Mouse (Mus musculus): ENCODE measurements around the gene Tbx1. TPM values are rescaled to one million over a fixed set of nuclear protein-coding genes. Genes with fewer than 3 reads are reported as not detected.
A peak's percentile ranks its signal among the peaks of the same experiment; 100 is the strongest.

The Tbx1 gene
- total RNA-seq, 2 experiments from 2014 or later: 1.4 to 1.5 TPM

DNA sequence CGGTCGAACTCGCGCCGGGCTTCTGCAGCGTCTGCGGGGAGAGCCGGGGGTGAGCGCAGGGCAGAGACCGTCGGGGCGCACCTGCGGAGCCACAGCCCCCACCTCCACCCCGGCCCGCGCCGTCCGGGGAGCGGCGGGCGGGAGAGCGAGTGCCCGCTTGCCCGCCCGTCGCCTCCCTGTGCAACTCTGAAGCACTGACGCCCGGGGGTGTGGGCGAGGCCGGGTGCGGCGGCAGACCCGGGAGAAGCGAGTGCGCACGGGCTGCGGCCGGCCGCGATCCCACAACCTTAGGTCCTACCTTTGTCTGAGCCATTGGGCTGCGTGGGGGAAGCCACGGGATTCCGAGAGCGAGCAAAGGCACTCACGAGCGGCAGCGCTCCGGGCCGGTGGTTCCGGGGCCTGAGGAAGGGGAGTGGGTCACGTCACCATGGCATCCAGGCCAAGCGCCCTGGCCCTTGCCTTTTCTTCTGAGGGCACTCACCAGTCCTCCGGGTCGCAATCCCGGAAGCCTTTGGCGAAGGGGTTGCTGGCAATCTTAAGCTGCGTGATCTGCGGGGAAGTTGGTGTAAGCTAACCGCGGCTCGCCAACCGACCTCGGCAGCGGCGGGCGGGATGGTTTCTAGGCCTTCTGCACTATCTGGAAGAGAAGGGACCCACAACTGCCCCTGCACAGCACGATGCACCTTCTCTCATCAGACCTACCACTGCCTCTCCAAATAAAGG, 7.9 kb downstream of the Tbx1 start:
- no peak overlapping the region for H3K27ac ChIP-seq
- DNase-seq (ENCODE audit: low spot score in 2 of 2): no peak
- no peak for TF ChIP-seq CTCF (conservative IDR thresholded peaks at IDR 0.05)
- peak overlapping the region; percentile 46; the same call in 1 of the 2 replicates for H3K4me3 ChIP-seq

DNA sequence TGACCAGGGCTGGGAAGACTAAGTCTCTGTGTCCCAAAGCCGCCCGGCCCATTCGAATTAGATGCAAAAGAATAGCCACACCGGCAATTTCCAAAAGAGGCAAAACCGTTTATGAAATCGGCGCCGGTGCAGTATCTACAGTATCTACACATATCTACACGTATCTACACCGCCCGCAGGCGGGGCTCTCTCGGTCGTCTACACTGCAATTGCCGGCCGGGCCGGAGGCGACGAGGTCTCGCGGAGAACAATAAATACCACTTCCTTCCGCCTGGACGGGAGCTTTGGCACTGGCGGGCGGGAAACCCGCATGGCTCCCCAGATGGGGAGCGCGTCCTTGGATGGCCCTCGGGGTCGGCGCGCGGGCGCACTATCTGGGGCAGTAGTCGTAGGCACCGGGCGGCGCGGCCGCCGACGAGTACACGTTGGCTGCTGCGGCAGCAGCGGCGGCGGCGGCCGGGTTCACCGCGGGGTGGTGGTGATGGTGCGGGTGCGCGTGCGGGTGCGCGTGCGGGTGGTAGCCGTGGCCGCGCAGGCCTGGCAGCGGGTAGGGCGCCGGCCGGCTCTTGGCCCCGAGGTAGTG, 8.8 kb downstream of the Tbx1 start:
- peak overlapping the region; percentile 46 for H3K4me3 ChIP-seq
- no peak for DNase-seq (ENCODE audit: low spot score in 2 of 2)
- H3K27ac ChIP-seq: no peak overlapping the region
- TF ChIP-seq CTCF (conservative IDR thresholded peaks at IDR 0.05): no peak

DNA sequence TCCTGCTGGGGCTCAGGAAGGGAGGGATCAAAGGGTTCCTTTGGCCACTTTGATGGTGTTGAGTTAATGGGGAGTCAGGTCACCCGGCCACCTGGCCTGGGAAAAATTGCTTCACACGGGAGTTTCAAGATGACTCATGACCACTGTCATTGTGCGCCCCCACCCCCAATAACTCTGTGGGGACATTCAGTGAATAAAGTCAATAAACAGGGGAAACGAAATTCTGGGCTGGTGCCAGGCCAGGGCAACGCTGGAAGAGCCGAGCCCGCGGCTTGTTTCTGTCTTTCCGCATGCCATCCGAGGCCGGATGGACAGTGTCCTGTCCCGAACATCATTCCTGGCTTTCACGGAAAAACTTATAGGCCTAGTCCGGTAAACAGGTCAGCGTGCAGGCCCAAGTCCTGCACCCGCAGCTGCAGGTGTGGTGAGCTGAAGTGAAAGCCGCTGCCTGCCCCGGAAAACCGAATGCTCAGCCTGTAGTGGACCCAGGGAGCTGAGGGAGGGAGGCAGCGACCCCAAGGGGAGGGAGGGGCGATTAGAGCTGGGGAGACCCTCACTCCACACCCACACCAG, 9.3 kb downstream of the Tbx1 start:
- TF ChIP-seq CTCF (conservative IDR thresholded peaks at IDR 0.05): no peak
- no peak for DNase-seq (ENCODE audit: low spot score in 2 of 2)
- peak overlapping the region; percentile 46 for H3K4me3 ChIP-seq
- no peak overlapping the region for H3K27ac ChIP-seq

DNA sequence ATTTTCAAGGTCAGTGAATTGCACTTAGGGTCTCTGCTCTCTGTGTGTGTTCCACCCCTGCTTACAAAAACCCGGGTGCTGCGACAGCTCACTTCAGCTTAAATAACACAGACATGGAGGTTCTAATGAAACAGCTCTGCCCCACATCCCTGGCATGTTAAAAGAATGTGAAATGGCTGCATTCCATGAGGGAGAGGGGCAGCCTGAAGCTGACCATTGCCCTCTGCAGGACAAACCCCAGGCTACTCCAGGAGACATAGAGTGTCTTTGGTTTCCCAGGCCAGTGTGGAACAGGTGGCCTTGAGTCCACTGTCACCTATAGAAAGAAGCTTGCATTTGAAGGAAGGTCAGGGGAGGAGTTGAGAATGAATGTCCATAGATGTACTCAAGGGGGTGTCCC, 10.1 kb downstream of the Tbx1 start:
- no peak; the same call in 1 of the 2 replicates for TF ChIP-seq CTCF (conservative IDR thresholded peaks at IDR 0.05)
- Histone ChIP-seq H3K27ac (no peak overlapping the region), H3K4me3 (no peak overlapping the region)
- no peak for DNase-seq (ENCODE audit: low spot score in 2 of 2)

DNA sequence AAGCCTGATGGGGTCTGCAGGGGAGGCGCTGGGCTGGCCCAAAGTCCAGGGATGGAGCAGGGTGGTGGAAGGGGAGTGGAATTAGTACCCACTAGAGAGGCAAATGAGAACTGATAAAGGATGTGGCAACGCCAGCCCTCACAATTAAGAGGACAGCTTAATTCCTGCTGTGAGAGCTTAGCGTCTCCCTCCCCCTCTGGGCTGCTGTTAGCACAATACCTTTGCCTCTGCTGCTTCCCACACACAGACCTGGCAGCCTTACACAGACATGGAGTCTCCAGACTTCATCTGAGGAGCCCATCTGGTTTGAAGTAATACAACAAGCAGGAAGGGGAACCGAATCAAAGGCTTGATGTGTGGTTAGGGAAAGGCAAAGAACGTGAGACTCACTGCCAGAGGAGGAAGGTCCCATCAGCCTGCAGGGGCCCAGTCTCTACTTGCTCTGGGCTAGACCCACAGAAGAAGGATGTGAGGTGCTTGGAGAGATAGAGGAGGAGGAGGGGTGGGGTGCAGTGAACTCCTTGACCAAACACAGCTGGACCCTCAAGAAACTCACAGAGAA, 12.8 kb downstream of the Tbx1 start:
- DNase-seq (ENCODE audit: low spot score in 2 of 2): no peak
- Histone ChIP-seq H3K4me3 (no peak overlapping the region), H3K27ac (no peak overlapping the region)
- TF ChIP-seq CTCF (conservative IDR thresholded peaks at IDR 0.05): no peak

DNA sequence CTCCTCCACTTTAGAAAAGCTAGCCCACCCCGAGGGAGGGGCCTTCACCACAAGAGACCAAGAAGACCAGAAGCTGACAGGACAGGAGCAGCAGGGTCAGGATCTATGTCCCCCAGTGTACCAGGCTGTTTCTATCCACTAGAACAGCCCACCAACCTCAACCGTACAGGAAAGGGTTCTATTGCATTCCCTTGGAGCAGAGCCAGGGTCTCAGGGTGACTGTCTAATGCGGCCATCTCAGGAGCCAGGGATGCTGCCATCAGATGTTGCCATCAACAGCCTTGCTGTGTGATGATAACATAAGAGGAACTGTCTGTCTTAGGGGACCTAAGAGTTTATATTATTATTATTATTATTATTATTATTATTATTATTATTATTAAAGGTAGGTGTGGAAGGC, 13.4 kb downstream of the Tbx1 start:
- Histone ChIP-seq H3K4me3 (no peak overlapping the region), H3K27ac (no peak overlapping the region)
- DNase-seq (ENCODE audit: low spot score in 2 of 2): no peak
- TF ChIP-seq CTCF (conservative IDR thresholded peaks at IDR 0.05): no peak

DNA sequence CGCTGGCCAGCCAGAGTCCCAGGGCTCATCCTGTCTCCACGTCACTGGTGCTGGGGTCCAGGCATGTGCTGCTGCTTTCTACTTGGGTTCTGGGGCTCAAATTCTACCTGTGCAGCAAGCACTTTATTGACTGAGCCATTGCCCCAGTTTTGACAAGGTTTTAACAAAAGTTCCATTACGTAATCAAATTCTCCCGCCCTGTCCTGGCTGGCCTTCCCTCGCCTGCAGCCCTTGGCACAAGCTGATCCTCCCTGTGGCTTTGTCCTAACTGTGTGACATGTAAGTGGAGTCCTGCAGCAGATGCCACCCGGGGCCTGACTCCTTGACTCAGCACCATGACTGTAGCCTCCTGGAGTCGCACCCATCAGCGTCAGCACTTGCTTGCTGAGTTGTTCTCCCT, 16.3 kb downstream of the Tbx1 start:
- no peak for DNase-seq (ENCODE audit: low spot score in 2 of 2)
- Histone ChIP-seq H3K27ac (no peak overlapping the region), H3K4me3 (no peak overlapping the region)
- TF ChIP-seq CTCF (conservative IDR thresholded peaks at IDR 0.05): no peak

DNA sequence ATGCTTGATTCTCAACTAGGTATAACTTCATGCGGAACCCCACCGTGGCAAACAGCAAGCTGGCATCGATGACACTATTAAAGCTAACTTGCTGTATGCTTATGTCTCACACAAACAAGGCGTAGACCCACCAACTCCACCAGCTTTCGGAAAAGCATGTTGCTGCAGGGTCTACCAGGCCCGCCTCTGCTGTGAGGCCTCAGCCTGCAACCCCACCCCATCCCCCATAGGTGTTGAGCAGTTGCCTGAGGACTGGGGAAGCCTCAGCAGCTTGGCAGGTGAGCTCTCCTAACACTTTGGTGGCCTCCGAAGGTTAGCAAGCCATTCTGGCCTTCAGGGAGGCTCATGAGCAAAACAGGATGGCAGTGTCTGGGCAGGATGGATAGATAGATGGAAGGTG, 21.9 kb downstream of the Tbx1 start:
- Histone ChIP-seq H3K4me3 (no peak overlapping the region), H3K27ac (no peak overlapping the region)
- DNase-seq (ENCODE audit: low spot score in 2 of 2): no peak
- TF ChIP-seq CTCF (conservative IDR thresholded peaks at IDR 0.05): no peak

DNA sequence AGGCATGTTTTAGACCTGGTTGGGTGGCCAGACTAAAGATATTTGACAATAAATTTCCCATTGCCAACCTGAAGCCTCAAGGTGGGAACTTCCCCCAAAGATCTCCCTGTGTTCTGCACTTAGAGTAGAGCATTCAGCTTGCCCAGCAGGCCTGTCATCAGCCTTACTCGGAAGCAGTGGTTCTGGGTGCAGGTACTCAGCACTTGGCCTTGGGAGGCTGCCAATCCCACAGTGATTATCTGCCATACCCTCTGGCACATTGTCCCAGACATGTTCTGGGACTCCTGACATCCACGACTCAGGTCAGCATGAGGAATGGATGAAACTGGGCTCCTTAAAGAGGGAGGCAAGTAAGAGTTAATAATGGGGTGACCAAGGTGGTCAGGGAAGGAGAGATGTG, 26.0 kb downstream of the Tbx1 start:
- TF ChIP-seq CTCF (conservative IDR thresholded peaks at IDR 0.05): no peak
- no peak for DNase-seq (ENCODE audit: low spot score in 2 of 2)
- Histone ChIP-seq H3K4me3 (no peak overlapping the region), H3K27ac (no peak overlapping the region)

DNA sequence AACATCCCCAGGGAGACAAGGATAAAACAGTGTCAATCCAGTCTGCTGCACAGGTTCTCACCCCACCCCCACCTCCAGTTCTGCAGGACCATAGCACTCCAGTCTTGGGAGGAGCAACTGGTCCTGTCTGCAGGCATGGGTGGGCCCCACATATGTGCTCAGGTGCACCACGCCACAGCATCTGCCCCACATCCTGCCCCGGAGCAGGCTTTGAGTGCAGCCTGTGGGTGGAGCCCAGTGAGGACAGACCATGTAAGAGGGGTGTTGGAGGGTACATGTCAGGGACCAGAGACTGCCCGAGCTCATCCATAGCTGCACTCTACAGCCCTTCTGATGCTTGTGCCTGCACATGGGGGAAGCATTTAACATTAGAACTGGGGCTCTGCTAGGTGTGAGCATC, 34.0 kb downstream of the Tbx1 start:
- Histone ChIP-seq H3K4me3 (no peak overlapping the region), H3K27ac (no peak overlapping the region)
- DNase-seq (ENCODE audit: low spot score in 2 of 2): no peak
- TF ChIP-seq CTCF (conservative IDR thresholded peaks at IDR 0.05): no peak

DNA sequence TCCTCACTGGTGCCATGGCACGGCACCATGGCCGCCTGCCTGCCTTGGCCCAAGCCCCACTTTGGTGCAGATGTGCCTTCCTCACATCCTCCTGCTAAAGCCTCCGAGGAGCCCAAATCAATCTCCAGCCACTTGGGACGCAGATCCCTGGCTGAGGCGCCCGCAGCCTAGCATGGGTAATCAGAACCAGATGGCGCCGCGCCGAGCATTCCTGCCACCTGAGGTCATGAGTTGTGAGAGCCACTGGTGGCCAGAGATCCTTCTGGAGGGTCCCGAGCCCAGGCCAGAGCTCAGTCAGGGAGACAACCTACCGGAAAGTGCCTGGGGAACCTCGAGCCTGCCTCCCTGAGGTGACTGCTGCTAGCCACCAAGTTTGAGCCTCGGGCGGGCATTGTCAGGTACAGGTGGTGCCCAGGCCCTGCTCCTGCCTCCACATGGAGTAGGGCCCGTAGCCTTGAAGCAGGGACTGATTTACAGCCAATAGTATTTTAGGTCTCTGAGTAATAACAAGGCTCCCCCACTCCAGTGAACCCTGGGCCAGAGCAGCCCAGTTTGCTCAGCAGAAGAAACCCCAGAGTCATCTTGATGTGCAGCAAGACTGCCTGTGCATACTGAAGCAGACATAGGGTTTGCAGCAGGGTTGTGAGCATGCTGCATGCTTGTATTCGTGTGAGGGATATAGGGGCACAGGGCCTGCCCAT, 35.1 kb downstream of the Tbx1 start:
- no peak for TF ChIP-seq CTCF (conservative IDR thresholded peaks at IDR 0.05)
- H3K27ac ChIP-seq: no peak overlapping the region
- no peak for DNase-seq (ENCODE audit: low spot score in 2 of 2)
- H3K4me3 ChIP-seq: no peak overlapping the region

DNA sequence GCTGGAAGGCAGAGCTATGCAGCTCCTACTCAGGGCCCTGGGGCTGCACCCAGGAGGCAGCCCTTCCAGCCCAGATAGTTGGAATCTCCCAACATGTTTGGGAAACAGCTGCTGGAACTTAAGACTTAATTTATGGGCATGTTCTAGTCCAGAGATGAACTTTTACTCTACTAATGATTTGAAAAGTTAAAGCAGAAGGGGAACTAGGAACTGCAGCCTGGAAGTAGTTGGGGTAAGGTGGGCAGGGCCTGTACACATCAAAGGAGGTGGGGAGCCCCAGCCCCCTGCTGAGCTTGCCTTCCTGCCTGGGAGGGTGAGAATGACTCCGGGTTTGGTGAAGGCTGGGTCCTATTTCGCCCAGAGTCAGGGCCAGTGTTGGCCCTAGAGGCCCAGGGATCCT, 35.8 kb downstream of the Tbx1 start:
- DNase-seq (ENCODE audit: low spot score in 2 of 2): no peak
- Histone ChIP-seq H3K4me3 (no peak overlapping the region), H3K27ac (no peak overlapping the region)
- no peak for TF ChIP-seq CTCF (conservative IDR thresholded peaks at IDR 0.05)

DNA sequence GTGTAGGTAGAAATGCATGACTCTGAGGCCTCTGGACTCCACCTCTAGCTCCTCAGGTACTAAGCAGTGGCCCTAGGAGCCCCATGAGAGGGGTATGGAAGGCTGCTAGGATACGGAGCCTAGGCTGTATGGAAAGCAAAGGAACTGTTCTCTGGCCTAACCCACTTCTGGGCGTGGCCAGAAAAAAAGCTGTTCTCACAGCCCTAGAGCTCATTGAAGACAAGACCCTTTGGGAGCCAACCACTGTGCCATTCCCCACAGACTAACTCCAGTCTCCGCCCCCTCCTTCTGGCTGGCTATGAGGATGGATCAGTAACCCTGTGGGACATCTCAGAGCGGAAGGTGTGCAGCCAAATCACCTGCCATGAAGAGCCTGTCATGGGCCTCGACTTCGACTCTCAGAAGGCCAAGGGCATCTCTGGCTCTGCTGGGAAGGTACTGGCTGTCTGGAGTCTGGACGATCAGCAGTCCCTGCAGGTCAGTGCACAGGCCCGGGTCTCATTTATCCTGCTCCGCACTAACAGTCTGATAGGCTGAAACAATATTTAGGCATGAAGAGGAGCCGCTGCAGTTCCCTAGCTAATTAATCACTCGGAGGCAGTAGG, 38.3 kb downstream of the Tbx1 start:
- H3K4me3 ChIP-seq: no peak overlapping the region
- TF ChIP-seq CTCF (conservative IDR thresholded peaks at IDR 0.05): no peak
- no peak overlapping the region for H3K27ac ChIP-seq
- no peak for DNase-seq (ENCODE audit: low spot score in 2 of 2)
